Mouse (Mus musculus): ENCODE measurements around the gene Atp8b5.
A peak's percentile ranks its signal among the peaks of the same experiment; 100 is the strongest.

Gene Atp8b5

DNA sequence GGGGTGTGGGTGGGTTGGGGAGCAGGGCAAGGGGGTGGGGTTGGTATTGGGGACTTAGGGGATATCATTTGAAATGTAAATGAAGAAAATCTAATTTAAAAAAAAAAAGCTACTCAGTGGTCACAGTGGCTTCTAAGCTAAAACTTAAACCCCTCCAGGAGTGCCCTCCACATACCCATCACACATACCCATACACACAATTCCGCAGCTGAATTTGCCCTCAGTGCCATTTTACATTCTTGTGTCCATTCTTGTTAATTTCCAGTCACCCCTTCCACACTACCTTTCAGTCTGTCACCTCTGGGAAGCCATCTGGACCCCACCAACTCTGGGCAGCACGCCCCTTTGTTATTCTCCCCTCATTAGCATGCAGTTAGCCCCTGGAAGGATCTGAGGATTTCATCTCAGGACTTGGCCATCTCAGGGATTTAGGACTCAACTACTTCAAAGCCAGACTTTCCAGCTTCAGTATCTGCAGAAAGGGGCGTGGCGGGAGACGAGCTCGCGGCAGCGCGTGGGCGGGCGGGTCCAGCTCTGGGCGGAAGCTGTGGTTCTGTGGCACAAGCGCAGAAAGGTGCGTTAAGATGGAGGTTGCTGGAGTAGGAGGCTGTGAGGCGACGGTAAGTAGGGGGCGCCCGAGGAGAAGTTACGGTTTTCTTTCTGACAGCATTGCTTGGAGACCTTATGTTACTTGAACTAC, at the start of gene Atp8b5:
Gene Atp8b5 (plus strand): TSS at position 537 of the 700 bp plus-strand sequence.
- peak; percentile 75 to 79 for DNase-seq (ENCODE audit: low spot score in 2 of 2)

DNA sequence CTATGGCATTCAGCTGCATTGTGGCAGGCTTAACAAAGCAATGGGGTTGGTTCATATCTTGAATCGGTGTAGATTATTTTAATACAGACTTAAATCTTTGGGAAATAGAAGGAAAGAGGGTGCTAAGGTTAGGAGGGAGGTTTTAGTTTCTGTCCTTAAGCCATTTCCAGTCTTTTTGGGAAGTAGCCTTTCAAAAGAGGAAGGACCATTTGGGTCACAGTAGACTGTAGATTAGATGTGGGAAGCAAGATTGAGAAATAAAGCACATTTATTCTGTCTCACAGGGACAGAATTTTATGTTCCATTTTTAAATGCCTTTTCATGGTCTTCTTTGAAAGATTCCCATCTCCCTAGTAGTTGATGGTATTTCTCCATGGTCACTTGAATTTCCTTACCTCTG, 49.0 kb upstream of the Atp8b5 start:
- no peak for DNase-seq (ENCODE audit: low spot score in 2 of 2)

DNA sequence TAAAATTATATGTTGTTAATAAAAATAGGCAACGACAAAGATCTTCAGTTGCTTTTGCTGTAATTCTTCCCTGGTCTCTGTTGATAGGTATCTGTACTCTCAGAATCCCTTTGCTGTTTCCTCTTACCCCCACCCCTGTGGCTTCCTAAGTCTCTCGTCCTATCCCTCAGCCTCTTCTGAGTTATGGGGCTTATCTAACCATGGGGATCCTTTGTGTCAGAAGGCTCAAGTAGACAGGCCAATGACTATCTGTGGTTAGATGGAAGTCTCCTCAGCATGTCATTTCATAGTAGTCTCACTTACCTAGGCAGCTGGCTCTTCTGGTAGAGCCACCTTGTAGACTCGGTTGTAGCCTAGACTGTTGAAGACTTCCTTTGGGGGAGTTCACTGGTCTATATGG, 35.1 kb upstream of the Atp8b5 start:
- no peak for DNase-seq (ENCODE audit: low spot score in 2 of 2)

DNA sequence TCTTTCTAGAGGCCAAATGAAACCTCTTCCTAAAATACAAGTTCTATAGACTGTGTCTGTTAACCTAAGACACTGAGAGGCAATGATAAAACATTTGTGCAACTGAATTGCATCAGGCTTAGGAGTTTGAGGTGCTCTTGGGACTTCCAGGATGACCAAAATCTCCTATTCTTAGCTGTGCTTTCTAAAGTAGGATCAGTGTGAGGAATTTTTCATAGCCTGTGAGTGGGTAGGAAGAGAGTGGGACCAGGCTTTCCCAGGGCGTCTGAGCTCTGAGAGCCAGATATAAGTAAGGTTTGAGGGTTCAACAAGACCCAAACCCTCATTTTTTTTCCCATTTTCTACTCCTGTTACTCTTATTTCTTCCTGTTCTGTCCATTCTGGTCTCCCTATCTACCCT, 34.0 kb upstream of the Atp8b5 start:
- DNase-seq (ENCODE audit: low spot score in 2 of 2), result no peak

DNA sequence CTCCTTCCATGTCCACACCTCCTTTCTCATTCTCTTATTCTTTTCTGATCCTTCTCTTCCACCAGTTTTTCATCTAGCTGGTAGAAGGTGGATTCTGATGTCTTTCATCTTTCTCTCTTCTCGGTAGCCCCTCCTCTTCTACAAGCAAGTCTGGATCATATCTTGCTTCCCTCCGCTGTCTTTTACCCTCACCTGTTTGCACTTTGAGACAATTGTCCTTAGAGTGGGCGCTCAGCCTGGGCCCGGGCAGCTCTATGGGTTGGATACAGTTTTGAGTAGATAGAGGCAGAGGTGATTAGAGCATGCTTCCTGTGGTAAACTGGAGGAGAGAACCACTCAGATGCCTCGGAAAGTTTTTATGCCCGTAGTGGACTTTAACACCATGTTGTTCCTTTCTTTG, 33.5 kb upstream of the Atp8b5 start:
- DNase-seq (ENCODE audit: low spot score in 2 of 2), result no peak

DNA sequence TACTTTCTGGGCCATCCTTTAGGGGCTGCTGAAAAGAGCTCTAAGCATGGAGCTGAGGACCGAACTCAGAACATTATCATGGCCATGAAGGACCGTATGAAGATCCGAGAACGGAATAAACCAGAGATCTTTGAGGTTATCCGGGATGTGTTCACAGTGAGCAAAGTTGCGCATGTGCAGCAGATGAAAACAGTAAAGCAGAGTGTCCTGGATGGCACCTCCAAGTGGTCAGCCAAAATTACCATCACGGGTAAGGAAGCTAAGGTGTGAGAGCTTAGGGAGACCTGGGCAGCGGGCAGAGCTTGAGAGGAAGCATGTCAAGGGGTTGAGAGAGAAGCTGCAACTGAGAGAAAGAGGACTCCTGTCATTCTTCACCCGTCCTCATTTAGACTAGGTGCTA, 30.1 kb upstream of the Atp8b5 start:
- DNase-seq (ENCODE audit: low spot score in 2 of 2), result no peak

DNA sequence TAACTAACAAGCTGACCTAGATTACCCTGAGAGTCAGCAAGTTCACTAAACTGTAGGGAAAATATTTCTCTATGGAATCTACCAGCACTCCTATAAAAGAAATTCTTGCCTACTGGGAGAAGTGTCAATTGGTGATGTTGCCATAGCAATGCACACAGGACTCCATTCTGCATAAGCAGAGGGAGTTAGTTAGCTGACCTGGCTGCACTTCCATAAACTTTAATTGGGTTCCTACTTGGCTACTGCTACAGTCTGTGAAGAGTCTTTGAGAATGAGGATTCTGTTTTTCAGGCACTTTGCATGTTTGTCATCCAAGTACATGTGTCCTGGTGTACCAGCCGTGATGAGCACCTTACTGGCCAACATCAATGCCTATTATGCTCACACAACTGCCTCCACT, 26.2 kb upstream of the Atp8b5 start:
- no peak for DNase-seq (ENCODE audit: low spot score in 2 of 2)

DNA sequence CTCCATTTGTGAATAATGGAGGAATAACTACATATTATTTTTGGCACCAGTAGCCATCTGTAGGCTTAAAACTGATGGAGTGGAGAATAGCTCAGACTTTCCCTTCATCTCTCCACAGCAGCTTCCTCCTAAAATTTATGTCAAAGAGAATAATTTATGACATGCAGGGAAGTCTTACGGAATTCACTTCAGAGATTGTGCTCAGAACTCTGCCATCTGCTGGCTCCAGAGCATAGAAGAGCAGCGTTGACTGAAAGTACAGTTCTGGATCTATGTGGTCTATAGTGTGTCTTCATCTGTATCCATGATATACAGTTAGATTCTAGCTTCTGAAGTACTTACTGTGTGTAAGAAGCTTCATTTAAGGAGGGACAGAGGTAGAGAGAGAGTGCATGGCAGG, 22.9 kb upstream of the Atp8b5 start:
- peak in 1 of 2 experiments; percentile 28 for DNase-seq (ENCODE audit: low spot score in 2 of 2)

DNA sequence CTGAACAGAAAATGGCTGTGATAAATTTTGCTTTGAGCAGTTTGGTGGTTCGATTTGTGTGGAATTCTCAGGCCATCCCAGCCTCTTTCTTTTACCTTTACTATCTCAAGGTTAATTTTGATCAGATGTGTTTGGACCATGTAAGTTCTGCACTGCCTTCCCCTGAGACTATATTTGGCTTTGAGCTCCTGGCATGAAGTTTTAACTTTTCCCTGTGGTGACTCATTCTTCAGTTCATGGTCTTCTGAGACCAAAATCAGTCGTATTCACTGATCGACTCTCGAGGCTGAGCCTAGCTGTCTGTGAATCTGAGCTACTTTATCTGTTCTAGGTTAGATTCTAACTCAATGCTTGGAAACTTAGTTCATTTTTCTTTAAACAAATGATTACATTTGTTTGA, 21.2 kb upstream of the Atp8b5 start:
- DNase-seq (ENCODE audit: low spot score in 2 of 2), result no peak

DNA sequence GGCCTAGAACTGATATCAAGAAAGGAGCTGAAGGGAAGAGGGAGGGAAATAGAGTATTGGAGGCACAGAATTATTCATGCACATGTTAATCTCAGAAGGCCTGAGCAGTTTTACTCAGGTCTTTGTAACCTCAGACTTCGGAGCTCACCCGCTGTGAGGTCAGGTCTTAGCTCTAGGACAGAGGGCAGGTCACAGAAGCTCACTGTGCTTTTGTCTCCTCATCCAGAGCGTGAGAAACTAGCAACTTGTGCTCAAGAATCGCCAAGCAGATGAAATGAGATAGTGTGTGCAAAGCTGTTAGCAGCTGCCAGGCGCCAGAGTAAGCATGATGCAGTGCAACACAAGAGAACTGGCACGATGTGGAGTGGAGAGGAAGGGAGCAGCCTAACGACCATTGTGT, 18.9 kb upstream of the Atp8b5 start:
- DNase-seq (ENCODE audit: low spot score in 2 of 2), result no peak

DNA sequence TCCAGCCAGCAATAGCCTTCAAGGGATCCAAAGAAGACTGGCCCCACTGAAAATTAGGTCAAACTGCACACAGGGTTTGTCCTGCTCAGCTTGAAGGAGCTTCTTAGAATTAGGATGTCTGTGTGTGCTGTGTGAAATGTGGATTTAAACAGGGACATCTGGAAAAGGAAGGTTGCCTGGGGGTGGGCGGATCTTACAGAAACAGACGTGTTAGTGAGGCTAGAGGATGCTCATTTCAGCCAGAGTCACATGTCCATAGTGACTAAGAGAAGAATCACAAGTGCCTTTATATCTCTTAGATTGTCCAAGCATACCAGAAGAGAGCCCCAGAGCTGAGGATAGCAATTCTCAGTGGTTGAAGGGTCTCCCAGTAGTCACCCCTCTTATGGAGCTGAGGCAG, 18.1 kb upstream of the Atp8b5 start:
- no peak for DNase-seq (ENCODE audit: low spot score in 2 of 2)

DNA sequence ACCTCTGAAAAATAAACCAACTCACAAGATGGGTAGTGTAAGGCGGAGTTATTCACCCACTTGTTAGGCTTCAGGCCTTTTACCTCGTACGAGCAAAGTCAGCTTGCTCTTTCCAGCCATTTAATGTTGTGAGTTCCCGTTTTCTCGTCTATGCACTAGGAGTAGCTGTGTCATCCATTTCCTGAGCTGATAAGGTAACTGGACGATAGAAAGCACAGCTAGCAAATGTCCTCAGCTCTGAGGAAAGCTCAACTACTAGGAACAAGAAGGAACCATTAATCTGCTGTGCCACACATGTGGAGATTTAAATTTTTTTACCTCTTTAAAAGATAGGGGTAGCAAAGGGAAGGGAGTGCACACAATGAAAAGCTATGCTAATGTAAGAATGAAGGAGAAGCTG, 15.7 kb upstream of the Atp8b5 start:
- DNase-seq (ENCODE audit: low spot score in 2 of 2), result no peak

DNA sequence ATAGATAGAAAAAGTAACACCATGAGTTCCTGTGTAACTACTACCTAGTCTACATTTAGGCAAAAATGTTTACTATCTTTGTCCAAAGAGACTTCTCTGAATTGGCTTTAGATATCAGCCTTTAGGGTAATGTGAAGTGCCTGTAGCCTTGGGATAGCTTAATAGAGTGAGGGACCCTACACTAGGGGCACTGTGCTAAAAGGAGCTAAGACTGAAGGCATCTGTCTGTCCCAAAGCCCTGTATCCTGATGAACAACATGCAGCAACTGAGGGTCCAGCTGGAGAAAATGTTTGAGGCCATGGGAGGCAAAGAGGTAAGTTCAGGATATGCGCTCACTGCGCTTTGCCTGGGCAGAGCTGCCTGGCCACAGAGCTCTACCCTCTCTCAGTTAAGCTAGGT, 9.9 kb upstream of the Atp8b5 start:
- no peak for DNase-seq (ENCODE audit: low spot score in 2 of 2)

DNA sequence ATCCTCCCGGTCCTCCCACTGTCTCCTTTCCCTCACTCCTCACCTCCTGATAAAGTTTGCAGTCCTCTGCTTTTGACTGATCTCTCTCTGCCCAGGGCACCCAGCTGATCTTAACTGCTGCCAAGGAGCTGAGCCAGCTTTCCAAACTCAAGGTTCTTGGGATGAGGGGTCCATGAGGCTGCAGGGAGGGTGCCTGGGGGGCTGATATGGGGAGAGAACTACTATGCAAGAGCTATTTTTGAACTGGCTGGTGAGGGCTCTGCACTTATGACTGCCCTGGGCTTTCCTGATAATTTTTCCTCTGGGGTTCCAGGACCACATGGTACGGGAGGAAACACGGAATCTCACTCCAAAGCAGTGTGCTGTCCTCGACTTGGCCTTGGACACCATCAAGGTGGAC, 8.4 kb upstream of the Atp8b5 start:
- no peak for DNase-seq (ENCODE audit: low spot score in 2 of 2)

DNA sequence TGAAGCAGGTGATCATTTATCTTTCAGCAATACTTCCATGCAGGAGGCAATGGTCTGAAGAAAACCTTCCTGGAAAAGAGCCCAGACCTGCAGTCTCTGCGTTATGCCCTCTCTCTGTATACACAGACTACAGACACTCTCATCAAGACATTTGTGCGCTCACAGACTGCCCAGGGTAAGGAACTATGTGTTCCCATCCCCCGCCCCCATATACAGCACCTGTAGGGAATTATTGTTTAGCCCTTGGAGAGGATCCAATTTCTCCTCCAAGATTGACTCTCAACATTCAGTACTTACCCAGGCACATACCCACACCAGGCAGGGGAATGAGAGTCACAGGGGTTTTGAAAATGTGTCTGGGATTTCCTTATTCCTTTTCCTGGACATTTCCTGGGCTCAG, 7.5 kb upstream of the Atp8b5 start:
- DNase-seq (ENCODE audit: low spot score in 2 of 2), result no peak

DNA sequence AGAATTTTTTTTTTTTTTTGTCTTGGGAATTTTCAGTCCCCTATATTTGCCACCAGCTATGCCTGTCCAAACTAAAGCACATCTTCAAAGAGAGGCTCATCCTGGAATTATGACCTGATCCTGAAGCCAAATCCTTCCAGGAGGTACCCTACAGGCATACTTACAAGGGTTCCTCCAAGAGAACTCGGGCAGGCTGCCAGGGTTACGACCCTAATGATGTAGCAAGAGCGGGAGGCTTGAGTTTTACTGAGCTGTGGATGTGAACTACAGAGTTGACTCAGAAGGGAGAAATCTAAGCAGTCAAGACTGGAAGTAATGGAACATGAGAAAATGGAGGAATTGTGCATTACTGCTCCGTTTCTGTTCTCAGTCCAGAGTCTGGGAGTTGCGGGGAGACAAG, 6.9 kb upstream of the Atp8b5 start:
- DNase-seq (ENCODE audit: low spot score in 2 of 2), result no peak

DNA sequence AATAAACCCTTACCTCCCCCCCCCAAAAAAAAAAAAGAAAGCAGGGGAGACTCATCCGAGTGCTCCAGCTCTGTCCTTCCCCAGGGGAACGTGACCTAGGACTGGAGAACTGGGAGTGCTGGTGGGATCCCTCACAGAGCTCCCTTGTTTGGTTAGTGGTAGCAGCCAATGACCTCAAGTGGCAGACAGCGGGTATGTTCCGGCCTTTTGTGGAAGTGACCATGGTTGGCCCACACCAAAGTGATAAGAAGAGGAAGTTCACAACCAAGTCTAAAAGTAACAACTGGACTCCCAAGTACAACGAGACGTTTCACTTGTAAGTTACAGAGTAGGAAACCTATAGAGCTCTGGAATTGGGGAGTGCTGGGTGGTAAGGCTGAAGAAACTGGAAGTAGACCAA, 4.1 kb upstream of the Atp8b5 start:
- DNase-seq (ENCODE audit: low spot score in 2 of 2), result no peak

DNA sequence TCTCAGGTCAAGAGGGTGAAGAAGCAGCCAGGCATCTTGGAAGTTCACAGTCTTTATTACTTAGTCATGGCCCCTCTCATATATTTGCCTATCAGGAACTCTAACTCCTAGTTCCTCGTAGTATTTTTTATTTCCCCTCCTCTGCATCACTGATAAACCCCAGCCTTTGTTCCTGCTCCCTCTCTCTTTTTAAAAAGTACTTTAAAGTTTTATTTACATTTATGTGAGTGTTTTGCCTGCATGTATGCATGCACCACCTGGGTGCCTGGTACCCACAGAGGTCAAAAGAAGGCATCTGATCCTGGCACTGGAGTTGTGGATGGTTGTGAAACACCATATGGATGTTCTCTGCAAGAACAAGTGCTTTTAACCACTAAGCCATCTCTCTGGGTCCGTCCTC, 813 bp upstream of the Atp8b5 start:
- DNase-seq (ENCODE audit: low spot score in 2 of 2), result no peak

DNA sequence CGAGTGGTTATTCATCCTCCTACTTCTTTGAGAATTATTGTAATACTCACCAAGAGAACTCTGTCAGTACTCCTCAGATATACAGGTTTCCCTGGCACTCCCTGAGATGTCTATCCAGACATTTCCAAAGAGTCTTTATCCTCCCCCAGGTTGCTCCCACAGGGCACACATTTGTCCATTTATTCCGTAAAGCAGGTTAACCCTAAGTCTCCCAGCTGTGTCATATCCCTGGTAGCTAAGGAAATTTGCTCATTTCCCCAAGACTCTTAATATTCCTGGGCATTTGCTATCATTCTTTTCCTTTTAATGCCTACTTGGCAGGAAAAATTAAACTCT, 332 bp downstream of the Atp8b5 start:
- DNase-seq (ENCODE audit: low spot score in 2 of 2), result no peak

DNA sequence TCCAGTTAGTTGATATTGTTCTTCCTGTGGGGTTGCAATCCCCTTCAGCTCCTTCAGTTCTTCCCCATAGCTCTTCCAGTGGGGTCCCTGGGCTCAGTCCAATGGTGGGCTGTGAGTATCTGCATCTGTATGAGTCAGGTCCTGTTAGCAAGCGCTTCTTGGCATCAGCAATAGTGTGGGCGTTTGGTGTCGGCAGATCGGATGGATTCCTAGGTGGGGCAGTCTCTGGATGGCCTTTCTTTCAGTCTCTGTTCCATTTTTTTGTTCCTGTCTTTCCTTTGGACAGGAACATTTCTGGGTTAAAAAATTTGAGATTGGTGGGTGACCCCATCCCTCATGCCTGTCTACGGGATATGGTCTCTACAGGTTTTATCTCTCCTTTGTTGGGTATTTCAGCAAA, 18.5 kb downstream of the Atp8b5 start:
- no peak for DNase-seq (ENCODE audit: low spot score in 2 of 2)

DNA sequence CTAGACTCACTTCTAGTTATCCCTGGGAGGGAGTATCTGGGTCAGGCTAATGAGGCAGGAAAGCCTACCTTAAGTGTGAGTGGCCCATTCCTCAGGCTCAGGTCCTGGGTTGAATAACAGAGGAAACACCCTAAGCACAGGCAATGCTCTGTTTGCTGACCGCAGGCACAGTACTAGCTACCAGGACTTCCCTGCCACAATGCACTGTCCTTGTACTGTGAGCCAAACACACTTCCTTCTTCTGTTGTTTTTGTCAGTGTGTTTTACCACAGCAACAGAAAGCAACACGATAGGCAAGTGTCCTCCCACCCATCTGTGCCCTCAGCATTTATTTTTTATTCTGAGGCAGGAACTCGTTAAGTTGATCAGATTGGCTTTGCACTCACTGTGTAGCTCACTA, 20.3 kb downstream of the Atp8b5 start:
- DNase-seq (ENCODE audit: low spot score in 2 of 2), result no peak

DNA sequence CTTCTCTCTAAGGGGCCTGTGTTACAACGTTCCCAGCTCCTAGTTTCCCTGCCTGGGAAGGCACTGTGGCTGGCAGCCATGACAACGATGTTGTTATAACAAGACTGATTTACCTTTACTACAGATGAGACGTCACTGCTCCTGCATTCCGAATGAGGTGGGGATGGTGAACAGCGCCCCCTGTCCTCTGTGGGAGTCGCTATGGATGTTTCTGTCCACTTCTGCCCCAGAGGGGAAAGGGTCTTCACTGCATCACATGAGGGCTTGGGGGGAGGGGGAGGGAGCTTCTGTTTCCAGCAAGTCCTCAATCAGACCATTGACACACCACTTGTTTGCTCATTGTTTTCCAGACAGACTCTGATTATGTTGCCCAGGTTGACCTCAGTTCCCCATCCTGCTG, 27.0 kb downstream of the Atp8b5 start:
- DNase-seq (ENCODE audit: low spot score in 2 of 2), result no peak

DNA sequence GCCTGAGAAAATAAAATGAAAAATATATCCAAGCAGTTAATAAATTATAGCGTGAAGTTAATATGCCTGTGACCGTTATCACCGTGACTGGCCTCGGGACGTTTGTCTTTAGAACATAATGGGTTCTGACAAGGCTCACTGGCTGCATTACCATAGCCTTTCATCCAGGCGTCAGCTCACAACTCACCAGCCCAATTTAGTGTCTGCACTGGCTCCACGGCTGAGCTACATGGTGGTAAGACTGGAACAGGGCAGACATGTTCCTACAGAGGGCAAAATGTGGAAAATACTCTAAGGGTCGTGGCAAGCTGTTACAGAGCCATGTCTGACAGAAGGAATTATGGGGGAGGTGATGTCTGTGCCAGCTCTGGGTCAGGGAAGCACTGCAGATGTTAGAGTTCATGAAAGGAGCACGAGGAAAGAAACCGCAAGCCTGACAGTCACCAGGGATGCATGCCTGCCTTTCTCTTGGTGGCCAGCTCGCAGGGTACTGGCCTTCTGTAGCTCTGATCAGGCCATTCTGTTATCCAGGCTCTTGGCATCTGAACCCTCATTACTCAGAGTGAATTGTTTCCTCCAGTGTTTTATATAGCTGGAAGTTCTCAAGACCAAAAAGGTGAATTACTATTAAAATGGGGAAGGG, 42.9 kb downstream of the Atp8b5 start:
- DNase-seq (ENCODE audit: low spot score in 2 of 2), result no peak

DNA sequence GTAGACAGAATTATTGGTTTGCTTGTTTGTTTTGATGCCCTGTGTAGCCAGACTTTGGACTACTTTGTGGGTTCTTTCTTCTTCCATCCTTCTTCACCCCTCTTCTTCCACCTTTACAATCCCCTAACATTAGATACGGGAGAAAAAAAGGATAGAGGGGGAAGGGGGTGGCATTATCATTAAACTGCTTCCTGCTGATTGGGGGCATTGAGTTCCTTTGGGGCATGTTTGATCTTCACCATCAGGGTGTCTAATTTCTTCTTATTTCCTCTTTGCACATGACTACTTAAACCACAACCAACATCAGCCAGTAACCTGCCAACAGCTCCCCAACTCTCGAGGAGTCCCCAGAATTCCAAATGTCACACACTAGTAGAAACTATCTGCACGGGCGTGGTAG, 54.6 kb downstream of the Atp8b5 start:
- DNase-seq (ENCODE audit: low spot score in 2 of 2), result no peak

Data from frontal cortex, postnatal 10 days (tissue).